Mouse (Mus musculus): Measurements from ENCODE around the gene Nt5dc3.

The Nt5dc3 gene

DNA sequence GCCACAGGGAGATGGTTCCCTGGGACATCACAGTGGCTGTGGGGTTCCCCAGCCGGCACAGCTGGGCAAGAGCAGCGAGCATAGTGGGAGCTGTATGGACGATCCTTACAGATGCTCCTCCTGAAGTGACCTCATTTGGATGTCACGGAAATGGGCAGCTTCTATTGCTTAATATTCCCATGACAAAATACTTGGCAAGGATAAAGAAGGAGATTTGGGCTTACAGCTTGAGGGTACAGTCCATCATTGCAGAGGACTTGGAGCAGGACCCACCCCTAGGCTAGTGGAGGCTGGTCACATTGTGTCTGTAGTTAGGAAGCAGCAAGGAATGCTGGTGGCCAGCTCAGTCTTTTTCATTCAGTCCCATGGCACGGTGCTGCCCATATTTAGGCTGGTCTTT is 31.8 kb downstream of the Nt5dc3 start:
- in situ Hi-C loops (cut with MboI, MseI): no loop called here

GRCm38 (mm10) chr10:86814292-86815131 is 35.7 kb downstream of the Nt5dc3 start:
- in situ Hi-C loops (cut with MboI, MseI): no loop called here

DNA sequence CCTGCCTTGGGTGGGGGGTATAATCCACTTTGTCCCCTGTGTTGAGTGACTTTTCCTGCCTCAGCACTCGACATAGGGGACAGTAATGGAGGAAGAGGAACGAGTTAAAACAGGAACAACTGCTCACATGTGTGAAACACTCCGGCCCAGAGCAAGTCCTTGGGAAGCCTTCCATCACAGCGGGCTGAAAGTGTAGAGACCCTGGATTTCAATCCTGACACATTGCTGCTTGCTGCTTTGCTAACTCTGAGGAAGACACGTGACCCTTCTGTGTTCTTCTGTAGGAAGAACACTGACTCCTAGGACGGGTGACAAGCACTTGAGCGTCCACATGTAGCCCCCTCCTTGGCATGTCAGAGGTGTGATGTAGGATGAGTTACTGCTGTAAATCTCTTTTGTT is 36.3 kb downstream of the Nt5dc3 start:
- in situ Hi-C loops (cut with MboI, MseI): no loop called here

GRCm38 (mm10) chr10:86819649-86820165 is 40.9 kb downstream of the Nt5dc3 start:
- in situ Hi-C loops (cut with MboI, MseI): no loop called here

DNA sequence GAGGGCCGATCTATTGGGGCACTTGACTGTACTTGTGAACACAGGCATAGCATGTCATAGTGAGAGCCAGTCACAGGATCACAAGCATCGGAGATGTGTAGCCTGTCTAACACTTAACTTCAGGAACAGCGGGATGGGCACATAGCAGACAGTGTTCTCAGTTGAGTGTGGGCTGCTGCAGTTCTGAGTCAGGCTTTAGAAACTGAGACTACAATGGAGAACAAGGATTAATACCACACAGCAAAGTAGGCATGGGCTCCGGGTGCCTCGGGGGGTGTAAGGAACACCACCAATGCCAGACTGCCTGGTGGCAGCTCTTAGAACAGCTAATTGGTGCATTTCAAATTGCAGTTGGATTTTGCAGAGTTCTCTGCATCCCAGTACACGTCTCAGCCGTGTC is 42.2 kb downstream of the Nt5dc3 start:
- in situ Hi-C loops (cut with MboI, MseI): no loop called here

GRCm38 (mm10) chr10:86824093-86824492 is 45.3 kb downstream of the Nt5dc3 start:
- in situ Hi-C loops (cut with MboI, MseI): no loop called here

DNA sequence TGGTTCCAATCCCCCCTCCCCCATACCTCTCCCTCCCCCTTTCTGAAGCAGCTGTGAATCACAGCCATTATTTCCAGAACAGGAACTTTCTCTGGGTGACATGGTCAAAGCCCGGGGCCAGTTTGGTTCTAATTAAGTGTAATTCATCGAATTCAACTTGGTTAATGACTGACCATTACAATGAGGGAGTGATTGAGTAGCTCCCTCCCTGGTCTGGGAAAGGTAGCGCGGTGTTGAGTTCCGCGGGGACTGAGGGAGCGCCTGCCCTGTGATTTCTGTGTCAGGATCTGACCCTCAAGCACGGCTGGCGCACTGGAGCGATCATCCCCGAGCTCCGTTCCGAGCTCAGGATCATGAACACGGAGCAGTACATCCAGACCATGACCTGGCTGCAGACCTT is 46.1 kb downstream of the Nt5dc3 start:
- in situ Hi-C loops (cut with MboI, MseI): no loop called here

- in situ Hi-C loops (cut with MboI, MseI): no loop called here
These were observed 47.2 kb downstream of the Nt5dc3 start for GRCm38 (mm10) chr10:86825871-86826522.

- in situ Hi-C loops (cut with MboI, MseI): no loop called here
These were observed 48.1 kb downstream of the Nt5dc3 start for GRCm38 (mm10) chr10:86826929-86827328.

GRCm38 (mm10) chr10:86828221-86829135 is 49.7 kb downstream of the Nt5dc3 start:
- in situ Hi-C loops (cut with MboI, MseI): no loop called here

- in situ Hi-C loops (cut with MboI, MseI): no loop called here
These were observed 50.7 kb downstream of the Nt5dc3 start for GRCm38 (mm10) chr10:86829515-86829914.

DNA sequence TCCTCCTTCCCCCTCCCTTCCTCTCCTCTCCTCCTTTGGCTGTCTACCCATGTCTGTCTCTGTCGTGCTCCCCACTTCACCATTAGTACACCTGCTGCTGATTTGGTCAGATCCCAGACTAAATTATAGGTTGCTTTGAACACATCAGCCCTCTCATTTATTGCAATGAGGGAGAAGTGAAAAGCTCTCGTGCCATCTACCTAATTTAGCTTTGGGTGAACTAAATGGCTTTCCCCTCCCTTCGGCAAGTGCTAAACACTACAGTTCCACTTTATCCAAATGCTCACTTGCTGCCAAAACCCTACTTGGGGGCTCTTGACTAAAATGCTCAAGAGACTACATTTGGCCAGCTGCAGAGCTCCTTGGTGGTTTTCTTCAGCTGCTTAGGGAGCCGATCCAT is 58.0 kb downstream of the Nt5dc3 start:
- in situ Hi-C loops (cut with MboI, MseI): no loop called here

GRCm38 (mm10) chr10:86838827-86839226 is 60.0 kb downstream of the Nt5dc3 start:
- in situ Hi-C loops (cut with MboI, MseI): no loop called here

DNA sequence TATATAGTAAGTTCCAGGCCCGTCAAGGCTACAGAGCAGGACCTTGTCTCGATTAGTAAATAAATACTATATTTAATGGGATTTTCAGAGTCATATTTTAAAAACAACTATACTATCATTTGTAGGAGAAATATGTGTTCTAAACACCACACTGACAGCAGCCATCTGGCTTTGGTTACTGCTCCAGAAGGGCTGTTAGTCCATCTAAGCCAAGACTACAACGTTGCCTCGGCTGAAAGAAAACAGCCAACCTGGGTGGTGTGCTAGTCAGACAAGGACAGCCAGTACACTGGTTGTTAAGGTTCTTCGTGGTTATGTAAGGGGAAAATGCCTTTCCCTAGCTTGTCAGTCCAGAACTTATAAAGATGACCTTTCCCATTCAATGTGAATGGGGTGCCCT is 63.9 kb downstream of the Nt5dc3 start:
- in situ Hi-C loops (cut with MboI, MseI): no loop called here

GRCm38 (mm10) chr10:86846926-86847467 is 68.2 kb downstream of the Nt5dc3 start:
- in situ Hi-C loops (cut with MboI, MseI): no loop called here

- in situ Hi-C loops (cut with MboI, MseI): no loop called here
These were observed 70.3 kb downstream of the Nt5dc3 start for GRCm38 (mm10) chr10:86849087-86849486.

DNA sequence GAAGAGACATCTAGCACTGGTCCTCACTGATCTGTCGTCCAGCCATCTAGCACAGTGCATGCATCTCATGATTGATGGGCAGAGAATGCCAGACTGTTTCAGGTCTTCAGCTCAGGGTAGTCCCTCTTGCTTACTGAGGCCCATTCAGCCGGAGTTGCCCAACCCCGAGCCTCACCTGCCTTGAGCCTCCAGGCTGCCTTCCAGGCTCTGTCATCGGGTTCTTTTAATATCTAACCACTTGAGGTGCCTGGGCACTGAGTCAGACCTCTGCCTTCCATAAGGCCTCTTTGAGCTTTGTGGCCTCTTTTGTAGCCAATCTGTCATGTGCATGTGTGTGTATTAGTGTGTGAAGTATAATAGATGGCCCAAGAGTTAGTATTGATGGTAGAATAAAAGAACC is 70.7 kb downstream of the Nt5dc3 start:
- in situ Hi-C loops (cut with MboI, MseI): no loop called here

GRCm38 (mm10) chr10:86852160-86852559 is 73.4 kb downstream of the Nt5dc3 start:
- in situ Hi-C loops (cut with MboI, MseI): no loop called here

GRCm38 (mm10) chr10:86853433-86853832 is 74.6 kb downstream of the Nt5dc3 start:
- in situ Hi-C loops (cut with MboI, MseI): no loop called here

DNA sequence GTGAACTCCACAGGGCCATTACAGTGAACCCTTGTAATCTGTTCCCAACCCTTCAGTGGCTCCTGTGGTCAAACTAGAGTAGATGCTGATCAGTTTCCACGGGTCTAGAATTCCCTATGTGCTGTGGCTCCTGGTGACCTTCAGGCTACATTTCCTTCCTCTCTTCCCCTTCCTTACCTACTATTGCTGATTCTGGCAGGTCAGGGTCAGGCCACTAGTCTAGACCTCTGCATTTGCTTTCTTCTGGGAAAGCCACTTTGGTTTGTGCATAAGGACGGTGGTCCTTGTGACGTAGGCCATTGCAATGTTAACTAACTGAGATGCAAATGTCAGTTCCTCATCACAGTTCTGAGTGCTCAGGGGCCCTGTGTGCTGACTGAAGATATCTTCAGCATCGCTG is 81.6 kb downstream of the Nt5dc3 start:
- in situ Hi-C loops (cut with MboI, MseI): no loop called here

GRCm38 (mm10) chr10:86862496-86862895 is 83.7 kb downstream of the Nt5dc3 start:
- in situ Hi-C loops (cut with MboI, MseI): no loop called here

- in situ Hi-C loops (cut with MboI, MseI): no loop called here
These were observed 84.6 kb downstream of the Nt5dc3 start for GRCm38 (mm10) chr10:86863429-86863828.

Data from T-helper 17 cell (primary cell).